Mouse (Mus musculus): ENCODE measurements around the gene Patl1. TPM values are rescaled to one million over a fixed set of nuclear protein-coding genes. Genes with fewer than 3 reads are reported as not detected.

Gene Patl1
- polyA plus RNA-seq, 1 experiment from 2014 or later: 18.9 TPM

- Histone ChIP-seq H3K4me2 (ENCODE audit: low read depth, low read length) (no peak overlapping the region), H3K9me3 (ENCODE audit: control insufficient read depth, low read length) (no peaks in the 10 kb centered on the region), H3K27ac (ENCODE audit: low read length) (no peak overlapping the region), H3K27me3 (ENCODE audit: control insufficient read depth, insufficient read depth, low read depth, low read length) (no peaks in the 10 kb centered on the region), H3K4me3 (ENCODE audit: low read length) (no peak overlapping the region), H3K36me3 (ENCODE audit: control insufficient read depth, insufficient read depth, low read length) (no peaks in the 10 kb centered on the region), H3K4me1 (replicated peaks; ENCODE audit: control insufficient read depth, insufficient read depth, low read length) (no peaks in the 10 kb centered on the region), H3K9ac (ENCODE audit: low read length) (no peak overlapping the region)
- no peak for ATAC-seq (ENCODE audit: low read depth)
- WGBS: 78% methylated on average over 8 of the region's 8 CpGs
Measured at GRCm38 (mm10) chr19:11957846-11958245, 45.6 kb downstream of the Patl1 start.

GRCm38 (mm10) chr19:11964266-11964665, 52.1 kb downstream of the Patl1 start:
- Histone ChIP-seq H3K27ac (ENCODE audit: low read length) (no peak overlapping the region), H3K4me2 (ENCODE audit: low read depth, low read length) (peak overlapping the region; percentile 69), H3K9me3 (ENCODE audit: control insufficient read depth, low read length) (peaks cover 3% of the 10 kb centered on the region; the same call in 1 of the 2 replicates), H3K4me3 (ENCODE audit: low read length) (peak overlapping the region; percentile 57; the same call in 1 of the 2 replicates), H3K36me3 (ENCODE audit: control insufficient read depth, insufficient read depth, low read length) (no peaks in the 10 kb centered on the region), H3K27me3 (ENCODE audit: control insufficient read depth, insufficient read depth, low read depth, low read length) (no peaks in the 10 kb centered on the region), H3K9ac (ENCODE audit: low read length) (no peak overlapping the region), H3K4me1 (replicated peaks; ENCODE audit: control insufficient read depth, insufficient read depth, low read length) (peaks cover 11% of the 10 kb centered on the region)
- ATAC-seq (ENCODE audit: low read depth): no peak
- WGBS: 97% methylated on average over 1 of the region's 1 CpGs

GRCm38 (mm10) chr19:11965023-11965942, 53.1 kb downstream of the Patl1 start, which contains the start of gene Osbp:
Gene Osbp, plus strand, starts transcription at chr19:11965941.
- H3K9me3 ChIP-seq (ENCODE audit: control insufficient read depth, low read length): peaks cover 3% of the 10 kb centered on the region; the same call in 1 of the 2 replicates
- no peaks in the 10 kb centered on the region for H3K36me3 ChIP-seq (ENCODE audit: control insufficient read depth, insufficient read depth, low read length)
- peak; percentile 98 for ATAC-seq (ENCODE audit: low read depth)
- H3K27me3 ChIP-seq (ENCODE audit: control insufficient read depth, insufficient read depth, low read depth, low read length): no peaks in the 10 kb centered on the region
- peak within 1 kb of the TSS; percentile 88 for H3K4me3 ChIP-seq (ENCODE audit: low read length)
- under 1% methylated on average over 43 of the region's 59 CpGs for WGBS
- peak within 1 kb of the TSS; percentile 92 for H3K4me2 ChIP-seq (ENCODE audit: low read depth, low read length)
- H3K9ac ChIP-seq (ENCODE audit: low read length): peak within 1 kb of the TSS; percentile 88
- peak within 1 kb of the TSS; percentile 78 for H3K27ac ChIP-seq (ENCODE audit: low read length)
- H3K4me1 ChIP-seq (replicated peaks; ENCODE audit: control insufficient read depth, insufficient read depth, low read length): peaks cover 11% of the 10 kb centered on the region

GRCm38 (mm10) chr19:11966201-11966636, 54.0 kb downstream of the Patl1 start:
- H3K9ac ChIP-seq (ENCODE audit: low read length): peak overlapping the region; percentile 88
- H3K9me3 ChIP-seq (ENCODE audit: control insufficient read depth, low read length): peaks cover 3% of the 10 kb centered on the region; the same call in 1 of the 2 replicates
- peak overlapping the region; percentile 92 for H3K4me2 ChIP-seq (ENCODE audit: low read depth, low read length)
- H3K36me3 ChIP-seq (ENCODE audit: control insufficient read depth, insufficient read depth, low read length): peaks cover 8% of the 10 kb centered on the region
- no peak for ATAC-seq (ENCODE audit: low read depth)
- H3K27me3 ChIP-seq (ENCODE audit: control insufficient read depth, insufficient read depth, low read depth, low read length): no peaks in the 10 kb centered on the region
- peak overlapping the region; percentile 34 for H3K27ac ChIP-seq (ENCODE audit: low read length)
- under 1% methylated on average over 18 of the region's 18 CpGs for WGBS
- peaks cover 11% of the 10 kb centered on the region for H3K4me1 ChIP-seq (replicated peaks; ENCODE audit: control insufficient read depth, insufficient read depth, low read length)
- H3K4me3 ChIP-seq (ENCODE audit: low read length): peak overlapping the region; percentile 88

GRCm38 (mm10) chr19:11969155-11970050, 57.2 kb downstream of the Patl1 start:
- H3K9me3 ChIP-seq (ENCODE audit: control insufficient read depth, low read length): 0 out of 2 replicates have a peak, but pooled peaks cover under 1% of the 10 kb centered on the region
- H3K27me3 ChIP-seq (ENCODE audit: control insufficient read depth, insufficient read depth, low read depth, low read length): no peaks in the 10 kb centered on the region
- H3K27ac ChIP-seq (ENCODE audit: low read length): no peak overlapping the region
- WGBS: 78% methylated on average over 9 of the region's 9 CpGs
- H3K36me3 ChIP-seq (ENCODE audit: control insufficient read depth, insufficient read depth, low read length): peaks cover 22% of the 10 kb centered on the region
- ATAC-seq (ENCODE audit: low read depth): no peak
- no peak overlapping the region for H3K4me2 ChIP-seq (ENCODE audit: low read depth, low read length)
- H3K4me1 ChIP-seq (replicated peaks; ENCODE audit: control insufficient read depth, insufficient read depth, low read length): peaks cover 15% of the 10 kb centered on the region
- H3K4me3 ChIP-seq (ENCODE audit: low read length): no peak overlapping the region
- no peak overlapping the region for H3K9ac ChIP-seq (ENCODE audit: low read length)

- WGBS: 82% methylated on average over 13 of the region's 13 CpGs
Measured at GRCm38 (mm10) chr19:11973511-11974222, 61.5 kb downstream of the Patl1 start.

GRCm38 (mm10) chr19:11974223-11974540, 62.0 kb downstream of the Patl1 start:
- no peak overlapping the region for H3K4me2 ChIP-seq (ENCODE audit: low read depth, low read length)
- peaks cover 6% of the 10 kb centered on the region for H3K4me1 ChIP-seq (replicated peaks; ENCODE audit: control insufficient read depth, insufficient read depth, low read length)
- H3K36me3 ChIP-seq (ENCODE audit: control insufficient read depth, insufficient read depth, low read length): peaks cover 52% of the 10 kb centered on the region
- no peaks in the 10 kb centered on the region for H3K27me3 ChIP-seq (ENCODE audit: control insufficient read depth, insufficient read depth, low read depth, low read length)
- H3K27ac ChIP-seq (ENCODE audit: low read length): no peak overlapping the region; the same call in 1 of the 2 replicates
- ATAC-seq (ENCODE audit: low read depth): peak; percentile 90
- 61% methylated on average over 2 of the region's 2 CpGs for WGBS
- no peaks in the 10 kb centered on the region for H3K9me3 ChIP-seq (ENCODE audit: control insufficient read depth, low read length)
- H3K4me3 ChIP-seq (ENCODE audit: low read length): no peak overlapping the region
- no peak overlapping the region for H3K9ac ChIP-seq (ENCODE audit: low read length)

More at GRCm38 (mm10) chr19:11973511-11974222, 61.5 kb downstream of the Patl1 start:
- no peaks in the 10 kb centered on the region for H3K9me3 ChIP-seq (ENCODE audit: control insufficient read depth, low read length)
- no peaks in the 10 kb centered on the region for H3K27me3 ChIP-seq (ENCODE audit: control insufficient read depth, insufficient read depth, low read depth, low read length)
- no peak overlapping the region for H3K9ac ChIP-seq (ENCODE audit: low read length)
- H3K4me3 ChIP-seq (ENCODE audit: low read length): no peak overlapping the region
- peaks cover 6% of the 10 kb centered on the region for H3K4me1 ChIP-seq (replicated peaks; ENCODE audit: control insufficient read depth, insufficient read depth, low read length)
- ATAC-seq (ENCODE audit: low read depth): peak; percentile 63
- peak overlapping the region; percentile 28 for H3K27ac ChIP-seq (ENCODE audit: low read length)
- no peak overlapping the region for H3K4me2 ChIP-seq (ENCODE audit: low read depth, low read length)
- peaks cover 47% of the 10 kb centered on the region for H3K36me3 ChIP-seq (ENCODE audit: control insufficient read depth, insufficient read depth, low read length)

- WGBS: 82% methylated on average over 4 of the region's 4 CpGs
- no peak overlapping the region for H3K4me3 ChIP-seq (ENCODE audit: low read length)
- peaks cover 6% of the 10 kb centered on the region for H3K4me1 ChIP-seq (replicated peaks; ENCODE audit: control insufficient read depth, insufficient read depth, low read length)
- ATAC-seq (ENCODE audit: low read depth): no peak
- no peaks in the 10 kb centered on the region for H3K9me3 ChIP-seq (ENCODE audit: control insufficient read depth, low read length)
- peaks cover 61% of the 10 kb centered on the region for H3K36me3 ChIP-seq (ENCODE audit: control insufficient read depth, insufficient read depth, low read length)
- H3K9ac ChIP-seq (ENCODE audit: low read length): no peak overlapping the region
- no peak overlapping the region for H3K4me2 ChIP-seq (ENCODE audit: low read depth, low read length)
- H3K27me3 ChIP-seq (ENCODE audit: control insufficient read depth, insufficient read depth, low read depth, low read length): no peaks in the 10 kb centered on the region
- H3K27ac ChIP-seq (ENCODE audit: low read length): no peak overlapping the region
Measured at GRCm38 (mm10) chr19:11975683-11976082, 63.5 kb downstream of the Patl1 start.
